Mouse (Mus musculus): ENCODE data around the gene Asrgl1.

DNA sequence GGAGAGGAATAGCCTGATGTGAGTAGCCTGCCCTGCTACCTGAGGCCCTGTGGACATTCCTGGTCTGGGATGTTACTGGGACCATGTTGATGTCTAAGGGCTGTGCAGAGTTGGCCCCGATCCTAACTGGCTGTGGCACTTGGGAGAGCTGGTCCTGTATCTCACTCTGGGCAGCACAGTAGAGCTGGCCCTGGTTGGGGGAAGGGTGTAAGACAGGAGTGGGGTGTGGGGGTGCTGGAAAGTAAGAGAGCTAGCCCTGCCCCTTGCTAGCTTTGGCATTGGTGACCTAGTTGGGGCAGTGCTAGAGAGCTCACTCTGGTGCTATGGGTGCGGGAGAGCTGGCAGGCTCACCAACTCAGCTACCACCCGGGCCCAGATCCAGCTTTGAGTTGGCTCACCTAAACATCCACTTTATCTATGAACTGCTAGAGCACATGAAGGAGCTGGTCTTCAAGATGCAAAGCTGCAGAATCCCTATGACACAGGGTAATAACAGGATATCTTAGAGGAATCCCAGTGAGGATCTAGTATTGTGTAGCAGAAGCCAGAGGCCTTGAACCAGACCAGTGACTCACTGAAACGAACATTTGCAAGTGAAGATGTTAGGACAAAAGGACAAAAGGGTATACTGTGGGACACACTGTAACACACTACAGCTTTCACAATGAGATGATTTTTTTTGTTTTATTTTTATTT, 6.8 kb downstream of the Asrgl1 start:
- TF ChIP-seq GATA1 (IDR thresholded peaks at IDR 0.05; ENCODE audit: low read length): no peak
- no peak for TF ChIP-seq TAL1 (IDR thresholded peaks at IDR 0.05; ENCODE audit: low read length)

All from erythroblast, embryonic 14.5 days (primary cell).